Mouse (Mus musculus) heart, adult 2 months (tissue): ENCODE data around the gene Tmprss9.

Experiments
- CTCF ChIP-seq: fragments of 200-600 bp; IDR thresholded peaks from 2 replicates; pipeline ENCODE4 v1.8.1; 2022; ENCODE audit warnings: antibody characterized with exemption, mild to moderate bottlenecking, moderate library complexity
- EP300 ChIP-seq: fragments of 200-500 bp; IDR thresholded peaks from 2 replicates; pipeline ENCODE4 v1.6.1; 2011; ENCODE audit warnings: low read depth, low read length, control low read depth; ENCODE audit not compliant: insufficient read depth
- POLR2A ChIP-seq: fragments of 200-500 bp; IDR thresholded peaks from 2 replicates; pipeline ENCODE4 v1.6.1; 2011; ENCODE audit warnings: mild to moderate bottlenecking, low read depth, low read length, control low read depth; ENCODE audit not compliant: insufficient read depth

DNA sequence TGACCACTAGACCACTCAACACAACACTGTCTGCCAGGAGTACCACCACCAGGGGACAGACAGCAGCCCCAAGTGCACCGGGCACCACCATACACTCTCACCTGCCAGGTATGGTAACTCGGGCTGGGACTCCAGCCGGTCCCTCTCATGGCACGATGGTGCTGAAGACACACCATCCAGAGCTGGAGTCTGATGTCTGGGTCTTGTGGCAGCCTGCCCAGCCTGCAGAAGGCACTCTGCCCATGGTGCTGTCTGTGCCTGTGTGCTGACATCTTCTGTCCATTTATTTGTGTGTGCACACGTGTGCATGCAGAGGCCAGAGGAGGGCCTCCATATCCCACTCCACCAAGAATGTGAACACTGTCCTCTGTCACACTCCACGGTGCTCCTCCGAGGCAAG, 23.5 kb downstream of the Tmprss9 start:
- TF ChIP-seq CTCF, result no peak
- no peak for TF ChIP-seq POLR2A
- no peak for TF ChIP-seq EP300
